Mouse (Mus musculus) heart, postnatal 25 days (tissue): ENCODE results near the gene Smim23. TPM values are rescaled to one million over a fixed set of nuclear protein-coding genes. Genes with fewer than 3 reads are reported as not detected.

Experiments used
- DNase-seq: peaks from one replicate; pipeline ENCODE4 v3.0.0; 2022; ENCODE audit warnings: low spot score
- intact Hi-C: fragments of 180-260 bp; cut with DNase I; formaldehyde crosslinking; loops from one replicate; pipeline ENCODE4 v1.15.1; 2025
- total RNA-seq, 2 experiments: library from RNA; stranded (reverse); gene quantifications; 2 replicates each; pipeline ENCODE4 v1.2.3; 2021

The Smim23 gene
- total RNA-seq, 2 experiments from 2014 or later, result not detected

- no peak for DNase-seq
- intact Hi-C loops, result no loop called here
Measured at GRCm38 (mm10) chr11:32782724-32783123, 41.7 kb downstream of the Smim23 start.

GRCm38 (mm10) chr11:32781633-32782404 lies 42.6 kb downstream of the Smim23 start:
- intact Hi-C loops, result no loop called here
- DNase-seq, result no peak

GRCm38 (mm10) chr11:32780747-32781536 lies 43.5 kb downstream of the Smim23 start:
- intact Hi-C loops, result no loop called here
- no peak for DNase-seq

- intact Hi-C loops, result no loop called here
- no peak for DNase-seq
Measured at GRCm38 (mm10) chr11:32768642-32769343, 55.6 kb downstream of the Smim23 start.

Other genes with a start within 250 kb of the Smim23 start
- 10 to 100 TPM; 50.1 to 51.0 TPM for gene Fbxw11, start 181.9 kb downstream of the Smim23 start, total RNA-seq